ENCODE assay signal across 7 mouse cellular contexts in genomic region chr7:135651831-135652511, GRCm38 (mm10).
DNase-seq lines count a peak whose midpoint lies in the region; ATAC-seq and TF ChIP-seq lines count a peak whose summit lies in the region.

No protein-coding gene starts in this region.

- 0 out of 2 replicates have a peak overlapping the region, but pooled peaks have one; percentile 24 for H3K9ac ChIP-seq in kidney, postnatal 0 days (ENCODE audit: low read depth, low read length)

- intact Hi-C loops in left cerebral cortex, postnatal 10 days (cut with DNase I) = no loop called here
- intact Hi-C loops in left cerebral cortex, postnatal 25 days (cut with DNase I) = no loop called here

- H3K4me1 ChIP-seq in brown adipose tissue, adult 24 weeks (ENCODE audit: control insufficient read depth, insufficient read depth, insufficient read length, low read length) = peaks cover 16% of the 10 kb centered on the region
- no peaks in the 10 kb centered on the region for H3K4me1 ChIP-seq in kidney, postnatal 0 days (replicated peaks; ENCODE audit: insufficient read depth, low read length)

- ATAC-seq in CD4-positive, CD25-positive, alpha-beta regulatory T cell, adult 4 months = peak; percentile 78
- ATAC-seq in kidney, postnatal 0 days (replicated peaks; ENCODE audit: low FRiP score, low read depth) = no peak

- H3K27me3 ChIP-seq in kidney, postnatal 0 days (ENCODE audit: insufficient read depth, low read length) = no peaks in the 10 kb centered on the region

- WGBS in kidney, postnatal 0 days = 40% methylated on average over 18 of the region's 18 CpGs
- WGBS in macrophage (ENCODE audit: missing documents) = under 1% methylated on average over 18 of the region's 18 CpGs

- peak overlapping the region; percentile 56 for H3K4me3 ChIP-seq in brown adipose tissue, adult 24 weeks (ENCODE audit: insufficient read depth, low read depth, low read length)
- peak overlapping the region; percentile 19; the same call in 1 of the 2 replicates for H3K4me3 ChIP-seq in kidney, postnatal 0 days (replicated peaks; ENCODE audit: low read depth, low read length)
- peak overlapping the region; percentile 71 for H3K4me3 ChIP-seq in macrophage (ENCODE audit: inconsistent target)

- peak; percentile 39 for DNase-seq in kidney, postnatal 0 days (ENCODE audit: low spot score)
- DNase-seq in urinary bladder, postnatal 14 days (ENCODE audit: low spot score) = peak; percentile 48
- no peak for DNase-seq in left cerebral cortex, postnatal 10 days (ENCODE audit: extremely low spot score in 1 of 2, low spot score in 2 of 2)
- no peak for DNase-seq in left cerebral cortex, postnatal 25 days (ENCODE audit: low spot score in 2 of 2)

- H3K9me3 ChIP-seq in kidney, postnatal 0 days (replicated peaks; ENCODE audit: low read length) = no peaks in the 10 kb centered on the region

- peak overlapping the region; percentile 41 for H3K4me2 ChIP-seq in kidney, postnatal 0 days (ENCODE audit: low read length)

- peaks cover 89% of the 10 kb centered on the region for H3K79me2 ChIP-seq in macrophage (ENCODE audit: inconsistent target)

- no peaks in the 10 kb centered on the region for H3K36me3 ChIP-seq in kidney, postnatal 0 days (ENCODE audit: insufficient read depth, low read length)
- H3K36me3 ChIP-seq in macrophage (ENCODE audit: inconsistent target) = peaks cover 10% of the 10 kb centered on the region; the same call in 1 of the 2 replicates

- H3K27ac ChIP-seq in brown adipose tissue, adult 24 weeks (replicated peaks; ENCODE audit: low read depth, low read length) = peak overlapping the region; percentile 86
- H3K27ac ChIP-seq in kidney, postnatal 0 days = no peak overlapping the region
- H3K27ac ChIP-seq in macrophage = peak overlapping the region; percentile 98

- TF ChIP-seq CTCF in kidney, postnatal 0 days (IDR thresholded peaks at IDR 0.05; ENCODE audit: low read depth) = no peak

Comparison
In these comparisons a context has a peak if more than half of its experiments do, and no peak if none do; other contexts are left out.
1. H3K4me3 ChIP-seq: peak in every context shown above with its lines; median percentile 71 in macrophage; 56 in brown adipose tissue, adult 24 weeks; 19 in kidney, postnatal 0 days.
2. DNase-seq: peak in kidney, postnatal 0 days (single experiment) and urinary bladder, postnatal 14 days (single experiment); none in left cerebral cortex, postnatal 10 days (0 of 2) and left cerebral cortex, postnatal 25 days (0 of 2).